Mouse (Mus musculus): ENCODE results near the gene Cant1. TPM values are rescaled to one million over a fixed set of nuclear protein-coding genes. Genes with fewer than 3 reads are reported as not detected.

The Cant1 gene
- 35.1 and 40.1 TPM in 2 replicates for total RNA-seq (2021)
- long read RNA-seq, full-length matches to known transcripts = 39 of 63 reads
- long read RNA-seq, partial matches to known transcripts = 19 of 63 reads
- long read RNA-seq, other reads (novel, unspliced or antisense) = 5 of 63 reads

- peak; percentile 96 for DNase-seq
Observed at GRCm38 (mm10) chr11:118418834-118419504, at the start of gene Cant1. TSS of gene Cant1 (minus strand) at chr11:118419086.

GRCm38 (mm10) chr11:118467441-118468035 is 48.7 kb upstream of the Cant1 start:
- no peak for DNase-seq

GRCm38 (mm10) chr11:118460280-118460679 is 41.4 kb upstream of the Cant1 start:
- no peak for DNase-seq

GRCm38 (mm10) chr11:118459536-118459935 is 40.6 kb upstream of the Cant1 start:
- DNase-seq = no peak

- DNase-seq = no peak
Observed at GRCm38 (mm10) chr11:118459051-118459450, 40.2 kb upstream of the Cant1 start.

GRCm38 (mm10) chr11:118456937-118457336 is 38.1 kb upstream of the Cant1 start:
- DNase-seq = no peak

- no peak for DNase-seq
Observed at GRCm38 (mm10) chr11:118455788-118456187, 36.9 kb upstream of the Cant1 start.

GRCm38 (mm10) chr11:118453886-118454671 is 35.2 kb upstream of the Cant1 start:
- no peak for DNase-seq

- no peak for DNase-seq
Observed at GRCm38 (mm10) chr11:118452955-118453354, 34.1 kb upstream of the Cant1 start.

- DNase-seq = peak; percentile 51
Observed at GRCm38 (mm10) chr11:118451211-118451610, 32.3 kb upstream of the Cant1 start.

GRCm38 (mm10) chr11:118448385-118448784 is 29.5 kb upstream of the Cant1 start:
- DNase-seq = no peak

- DNase-seq = no peak
Observed at GRCm38 (mm10) chr11:118447346-118447745, 28.5 kb upstream of the Cant1 start.

- DNase-seq = peak; percentile 67
Observed at GRCm38 (mm10) chr11:118445843-118446242, 27.0 kb upstream of the Cant1 start.

- peak; percentile 85 for DNase-seq
Observed at GRCm38 (mm10) chr11:118443201-118443970, 24.5 kb upstream of the Cant1 start.

GRCm38 (mm10) chr11:118442691-118443090 is 23.8 kb upstream of the Cant1 start:
- no peak for DNase-seq

- DNase-seq = no peak
Observed at GRCm38 (mm10) chr11:118438665-118439414, 20.0 kb upstream of the Cant1 start.

- no peak for DNase-seq
Observed at GRCm38 (mm10) chr11:118436471-118436935, 17.6 kb upstream of the Cant1 start.

GRCm38 (mm10) chr11:118434093-118434492 is 15.2 kb upstream of the Cant1 start:
- no peak for DNase-seq

- DNase-seq = no peak
Observed at GRCm38 (mm10) chr11:118433398-118433868, 14.5 kb upstream of the Cant1 start.

GRCm38 (mm10) chr11:118431100-118431948 is 12.4 kb upstream of the Cant1 start:
- no peak for DNase-seq
